Comparison of ENCODE assay signal across 9 mouse cellular contexts in the genomic region with DNA sequence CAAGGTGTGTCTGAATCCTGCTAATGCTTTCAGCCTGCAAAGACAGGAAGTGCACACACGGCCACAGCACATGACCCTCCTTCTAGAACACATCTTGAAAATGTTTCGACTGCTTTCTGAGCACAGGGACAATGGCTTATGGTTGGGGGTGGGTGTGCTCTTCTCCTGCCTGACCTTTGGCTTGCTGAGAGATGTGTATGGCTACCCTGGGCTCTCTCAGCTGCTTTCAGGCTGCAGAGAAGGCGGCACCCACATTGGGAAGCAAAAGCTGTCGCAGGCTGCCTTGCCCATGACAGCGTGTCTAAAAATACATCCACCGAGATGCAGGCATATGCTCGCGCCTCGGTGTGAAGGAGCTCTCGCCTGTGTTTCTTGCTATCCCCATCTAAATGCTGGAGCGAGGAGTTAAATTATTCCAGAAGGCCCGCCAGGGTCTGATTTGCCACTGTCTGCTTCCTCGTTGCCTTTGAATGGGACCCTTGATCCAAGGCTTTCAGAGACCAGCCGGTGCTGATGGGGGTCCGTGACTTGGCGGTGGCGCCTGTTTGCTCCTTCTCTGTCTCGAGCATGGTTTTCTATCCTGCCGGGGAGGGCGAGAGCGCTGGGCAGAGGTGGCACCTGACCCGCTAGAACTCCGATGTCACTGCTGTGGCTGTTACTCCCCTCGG.
A peak's percentile ranks its signal among the peaks of the same experiment; 100 is the strongest.
DNase-seq lines count a peak whose midpoint lies in the region; ATAC-seq and TF ChIP-seq lines count a peak whose summit lies in the region.
"Had no signal": no experiment of that assay in that cellular context is flagged by ENCODE, and none has a peak within 500 bp of the region (broad histone marks: within the 10 kb centered on the region; RNA-seq: fewer than 3 reads in every experiment).

No protein-coding gene starts in this region.

- no peaks in the 10 kb centered on the region for H3K9me3 ChIP-seq in embryonic facial prominence, embryonic 11.5 days (replicated peaks; ENCODE audit: control insufficient read depth, low read length)
- H3K9me3 ChIP-seq in liver, embryonic 15.5 days (replicated peaks): no peaks in the 10 kb centered on the region

- WGBS in liver, adult 2 months: 16% methylated on average over 24 of the region's 24 CpGs
- 8% methylated on average over 24 of the region's 24 CpGs for WGBS in embryonic facial prominence, embryonic 11.5 days
- 8% methylated on average over 24 of the region's 24 CpGs for WGBS in liver, embryonic 15.5 days (ENCODE audit: insufficient replicate concordance)

- H3K9ac ChIP-seq in liver, adult 2 months (ENCODE audit: low read depth, low read length): peak overlapping the region; percentile 8; the same call in 1 of the 2 replicates
- peak overlapping the region; percentile 65 for H3K9ac ChIP-seq in embryonic facial prominence, embryonic 11.5 days (replicated peaks; ENCODE audit: low read length)
- no peak overlapping the region for H3K9ac ChIP-seq in liver, embryonic 15.5 days

- H3K4me2 ChIP-seq in embryonic facial prominence, embryonic 11.5 days (ENCODE audit: low read depth, low read length): peak overlapping the region; percentile 57
- peak overlapping the region; percentile 15; the same call in 1 of the 2 replicates for H3K4me2 ChIP-seq in liver, embryonic 15.5 days

- no peak for DNase-seq in liver, adult 2 months (ENCODE audit: extremely low read depth, low read depth, low spot score)
- DNase-seq in liver (no peak), adipocyte (ENCODE audit: low spot score) (no peak)
- DNase-seq in embryonic facial prominence, embryonic 11.5 days (ENCODE audit: low spot score): peak; percentile 57
- peak; percentile 48 for DNase-seq in heart, adult 8-10 months (ENCODE audit: low spot score)
- DNase-seq in layer of hippocampus, adult 18-20 months (ENCODE audit: low spot score in 2 of 2): peak; percentile 72 to 77
- DNase-seq in right cerebral cortex, postnatal 36 days (ENCODE audit: low spot score in 2 of 2): peak; percentile 84

- no peak for TF ChIP-seq CTCF in liver, adult 2 months (IDR thresholded peaks at IDR 0.05; ENCODE audit: low read depth, low read length)

- ATAC-seq in embryonic facial prominence, embryonic 11.5 days (replicated peaks; ENCODE audit: insufficient number of reproducible peaks, low FRiP score, low TSS enrichment, low read depth): peak; percentile 53
- no peak for ATAC-seq in liver, embryonic 15.5 days (ENCODE audit: insufficient read depth)

- H3K36me3 ChIP-seq in liver, adult 2 months (ENCODE audit: control insufficient read depth, insufficient read depth, low read length): no peaks in the 10 kb centered on the region
- no peaks in the 10 kb centered on the region for H3K36me3 ChIP-seq in embryonic facial prominence, embryonic 11.5 days (replicated peaks; ENCODE audit: control insufficient read depth, insufficient read depth, low read depth, low read length)
- H3K36me3 ChIP-seq in liver, embryonic 15.5 days (replicated peaks): no peaks in the 10 kb centered on the region

- no peaks in the 10 kb centered on the region for H3K79me2 ChIP-seq in liver, adult 2 months (ENCODE audit: control insufficient read depth, insufficient read depth, low read length)

- H3K27me3 ChIP-seq in liver, adult 2 months (ENCODE audit: control insufficient read depth, insufficient read depth, low read length): 0 out of 2 replicates have a peak, but pooled peaks cover 3% of the 10 kb centered on the region
- H3K27me3 ChIP-seq in embryonic facial prominence, embryonic 11.5 days (ENCODE audit: control insufficient read depth, insufficient read depth, low read length): no peaks in the 10 kb centered on the region
- peaks cover 17% of the 10 kb centered on the region for H3K27me3 ChIP-seq in liver, embryonic 15.5 days

- no peaks in the 10 kb centered on the region for H3K4me1 ChIP-seq in liver, adult 2 months (ENCODE audit: control insufficient read depth, insufficient read depth, low read length)
- H3K4me1 ChIP-seq in embryonic facial prominence, embryonic 11.5 days (ENCODE audit: control insufficient read depth, insufficient read depth, low read length): peaks cover 7% of the 10 kb centered on the region
- H3K4me1 ChIP-seq in liver, embryonic 15.5 days (replicated peaks): no peaks in the 10 kb centered on the region

- no peak overlapping the region for H3K27ac ChIP-seq in liver, adult 2 months (replicated peaks; ENCODE audit: insufficient read depth, low read depth, low read length)
- H3K27ac ChIP-seq in embryonic facial prominence, embryonic 11.5 days (replicated peaks; ENCODE audit: low read depth, low read length): peak overlapping the region; percentile 91
- no peak overlapping the region for H3K27ac ChIP-seq in liver, embryonic 15.5 days (replicated peaks)
- H3K27ac ChIP-seq: macrophage had no signal

- H3K4me3 ChIP-seq in liver, adult 2 months (ENCODE audit: insufficient read depth, low read depth, low read length): peak overlapping the region; percentile 26; the same call in 1 of the 2 replicates
- peak overlapping the region; percentile 26 for H3K4me3 ChIP-seq in embryonic facial prominence, embryonic 11.5 days (ENCODE audit: low read depth, low read length)
- H3K4me3 ChIP-seq in liver, embryonic 15.5 days (replicated peaks): no peak overlapping the region

- no peak for TF ChIP-seq POLR2A in liver, adult 2 months (IDR thresholded peaks at IDR 0.05; ENCODE audit: extremely low read depth, insufficient read depth, low read length)

Comparison
In these comparisons a context has a peak if more than half of its experiments do, and no peak if none do; other contexts are left out.
1. DNase-seq: peak in embryonic facial prominence, embryonic 11.5 days (single experiment), heart, adult 8-10 months (single experiment), layer of hippocampus, adult 18-20 months (2 of 2) and right cerebral cortex, postnatal 36 days (2 of 2); none in liver, adult 2 months (single experiment), liver (single experiment) and adipocyte (single experiment).